Mouse (Mus musculus) heart, embryonic 11.5 days (tissue): ENCODE results near the gene AC140267.1. TPM values are rescaled to one million over a fixed set of nuclear protein-coding genes. Genes with fewer than 3 reads are reported as not detected.

Experiments used
- ATAC-seq: fragments of 200-750 bp; cut with Nextera tagmentation; replicated peaks from 2 replicates; pipeline ENCODE4 v1.8.0; 2017; ENCODE audit warnings: moderate library complexity; ENCODE audit not compliant: insufficient number of reproducible peaks, low FRiP score, low TSS enrichment
- H3K27ac ChIP-seq: fragments of 300-500 bp; sonication (generic); 2 replicates; pipeline ENCODE4 v1.5.1; 2014; ENCODE audit warnings: mild to moderate bottlenecking, low read depth, low read length
- H3K27me3 ChIP-seq: fragments of 300-500 bp; sonication (generic); 2 replicates; pipeline ENCODE4 v1.6.1; 2014; ENCODE audit warnings: mild to moderate bottlenecking, low read length, mixed read lengths; ENCODE audit not compliant: control insufficient read depth, insufficient read depth
- H3K36me3 ChIP-seq: fragments of 300-500 bp; sonication (generic); 2 replicates; pipeline ENCODE4 v1.6.1; 2014; ENCODE audit warnings: mild to moderate bottlenecking, low read length, moderate library complexity, mixed read lengths; ENCODE audit not compliant: control insufficient read depth, insufficient read depth
- H3K4me1 ChIP-seq: fragments of 300-500 bp; sonication (generic); 2 replicates; pipeline ENCODE4 v1.6.1; 2014; ENCODE audit warnings: low read length; ENCODE audit not compliant: control insufficient read depth, insufficient read depth
- H3K4me2 ChIP-seq: fragments of 300-500 bp; sonication (generic); 2 replicates; pipeline ENCODE4 v1.6.1; 2014; ENCODE audit warnings: mild to moderate bottlenecking, moderate library complexity
- H3K4me3 ChIP-seq: fragments of 300-500 bp; sonication (generic); 2 replicates; pipeline ENCODE4 v1.5.1; 2014; ENCODE audit warnings: low read depth, low read length
- H3K9ac ChIP-seq: fragments of 300-500 bp; sonication (generic); 2 replicates; pipeline ENCODE4 v1.6.1; 2014; ENCODE audit warnings: mild to moderate bottlenecking, low read depth, low read length, moderate library complexity
- H3K9me3 ChIP-seq: fragments of 300-500 bp; sonication (generic); replicated peaks from 2 replicates; pipeline ENCODE4 v1.6.1; 2016; ENCODE audit warnings: low read length; ENCODE audit not compliant: control insufficient read depth
- WGBS: fragments of 180-500 bp; shearing (Covaris S2); extraction: QIAGEN DNeasy Blood & Tissue Kit; methylation state at CpG from one replicate; pipeline ENCODE4 v1.1.7; 2014; ENCODE audit not compliant: insufficient replicate concordance; 5-methylcytosine and 5-hydroxymethylcytosine counted together
- polyA plus RNA-seq: library from polyadenylated mRNA; unstranded; fragments of >200 nt; fragmentation: Nextera tagmentation; extraction: Ambion mirVana; gene quantifications from 2 replicates; pipeline ENCODE4 v1.2.1, GENCODE M21; 2014

Gene AC140267.1
- polyA plus RNA-seq, 1 experiment from 2014 or later, result not detected

DNA sequence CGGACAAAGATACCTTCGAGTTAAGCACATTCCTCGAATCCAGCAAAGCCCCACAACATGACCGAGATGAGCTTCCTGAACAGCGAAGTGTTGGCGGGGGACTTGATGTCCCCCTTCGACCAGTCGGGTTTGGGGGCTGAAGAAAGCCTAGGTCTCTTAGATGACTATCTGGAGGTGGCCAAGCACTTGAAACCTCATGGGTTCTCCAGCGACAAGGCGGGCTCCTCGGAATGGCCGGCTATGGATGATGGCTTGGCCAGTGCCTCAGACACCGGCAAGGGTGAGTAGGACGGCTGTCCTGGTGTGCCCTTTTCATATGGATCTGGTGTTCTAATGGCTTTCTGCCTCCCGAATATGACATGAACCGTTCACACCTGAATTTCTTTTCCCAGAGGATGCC lies 20.6 kb downstream of the AC140267.1 start:
- H3K9ac ChIP-seq, result peak overlapping the region; percentile 100
- ATAC-seq, result no peak
- peak overlapping the region; percentile 98 for H3K4me3 ChIP-seq
- peaks cover 14% of the 10 kb centered on the region for H3K36me3 ChIP-seq
- no peaks in the 10 kb centered on the region for H3K9me3 ChIP-seq
- H3K4me1 ChIP-seq, result peaks cover 27% of the 10 kb centered on the region
- 9% methylated on average over 16 of the region's 16 CpGs for WGBS
- H3K27me3 ChIP-seq, result no peaks in the 10 kb centered on the region
- H3K27ac ChIP-seq, result peak overlapping the region; percentile 99
- H3K4me2 ChIP-seq, result peak overlapping the region; percentile 84

DNA sequence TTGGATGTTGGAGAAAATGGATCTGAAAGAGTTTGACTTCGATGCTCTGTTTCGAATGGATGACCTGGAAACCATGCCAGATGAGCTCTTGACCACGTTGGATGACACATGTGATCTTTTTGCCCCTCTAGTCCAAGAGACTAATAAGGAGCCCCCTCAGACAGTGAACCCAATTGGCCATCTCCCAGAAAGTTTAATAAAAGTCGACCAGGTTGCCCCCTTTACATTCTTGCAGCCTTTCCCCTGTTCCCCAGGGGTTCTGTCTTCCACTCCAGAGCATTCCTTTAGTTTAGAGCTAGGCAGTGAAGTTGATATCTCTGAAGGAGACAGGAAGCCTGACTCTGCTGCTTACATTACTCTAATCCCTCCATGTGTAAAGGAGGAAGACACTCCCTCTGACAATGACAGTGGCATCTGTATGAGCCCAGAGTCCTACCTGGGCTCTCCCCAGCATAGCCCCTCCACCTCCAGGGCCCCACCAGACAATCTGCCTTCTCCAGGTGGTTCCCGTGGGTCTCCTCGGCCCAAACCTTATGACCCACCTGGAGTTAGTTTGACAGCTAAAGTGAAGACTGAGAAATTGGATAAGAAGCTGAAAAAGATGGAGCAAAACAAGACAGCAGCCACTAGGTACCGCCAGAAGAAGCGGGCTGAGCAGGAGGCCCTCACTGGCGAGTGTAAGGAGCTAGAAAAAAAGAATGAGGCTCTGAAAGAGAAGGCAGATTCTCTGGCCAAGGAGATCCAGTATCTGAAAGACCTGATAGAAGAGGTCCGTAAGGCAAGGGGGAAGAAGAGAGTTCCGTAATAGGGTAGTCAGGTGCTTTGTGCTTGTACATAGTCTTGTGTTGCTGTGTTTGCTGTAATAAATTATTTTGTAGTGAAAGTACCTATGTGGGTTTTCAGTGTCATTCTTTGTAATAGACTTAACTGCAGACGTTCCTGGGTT lies 21.3 kb downstream of the AC140267.1 start:
- Histone ChIP-seq H3K27ac (peak overlapping the region; percentile 99), H3K36me3 (peaks cover 14% of the 10 kb centered on the region), H3K9me3 (no peaks in the 10 kb centered on the region), H3K4me2 (peak overlapping the region; percentile 84), H3K4me3 (peak overlapping the region; percentile 98), H3K4me1 (peaks cover 21% of the 10 kb centered on the region), H3K27me3 (no peaks in the 10 kb centered on the region), H3K9ac (peak overlapping the region; percentile 100)
- 66% methylated on average over 12 of the region's 12 CpGs for WGBS
- ATAC-seq, result no peak

DNA sequence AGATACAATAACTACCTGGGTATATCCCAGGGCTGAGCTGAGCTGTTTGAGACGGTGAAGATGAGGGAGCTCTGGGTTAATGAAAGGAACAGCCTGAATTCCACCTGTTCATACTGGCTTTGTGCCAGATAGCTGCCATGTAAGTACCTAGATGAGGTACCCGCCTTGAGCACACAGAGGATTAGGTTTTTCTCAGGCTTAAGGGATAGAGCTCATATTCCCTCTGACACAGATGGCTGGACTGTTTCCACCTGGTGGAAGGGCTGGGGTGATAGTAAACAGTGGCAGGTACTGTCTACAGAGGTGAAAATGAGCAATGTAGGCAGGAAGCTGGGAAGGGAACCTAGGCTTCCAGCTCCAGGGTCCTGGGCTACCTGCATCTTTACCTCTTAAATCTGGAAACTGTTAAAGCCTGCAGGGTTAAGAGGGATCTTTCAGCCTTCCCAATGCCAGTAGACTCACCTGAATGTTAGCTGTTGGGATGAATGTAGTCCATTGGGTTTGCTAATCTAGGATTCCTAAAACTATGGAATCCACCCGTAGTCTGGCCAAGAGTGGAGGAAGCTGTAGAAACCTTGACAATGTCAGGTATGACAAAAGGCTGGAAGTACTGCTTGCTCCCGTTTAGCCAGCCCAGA lies 22.1 kb downstream of the AC140267.1 start:
- peak overlapping the region; percentile 98 for H3K4me3 ChIP-seq
- peaks cover 21% of the 10 kb centered on the region for H3K4me1 ChIP-seq
- ATAC-seq, result no peak
- H3K9me3 ChIP-seq, result no peaks in the 10 kb centered on the region
- peak overlapping the region; percentile 99 for H3K27ac ChIP-seq
- no peaks in the 10 kb centered on the region for H3K27me3 ChIP-seq
- peaks cover 14% of the 10 kb centered on the region for H3K36me3 ChIP-seq
- H3K4me2 ChIP-seq, result peak overlapping the region; percentile 84
- 37% methylated on average over 4 of the region's 4 CpGs for WGBS
- peak overlapping the region; percentile 58 for H3K9ac ChIP-seq

- Histone ChIP-seq H3K36me3 (peaks cover 14% of the 10 kb centered on the region), H3K9ac (peak overlapping the region; percentile 50), H3K4me1 (peaks cover 29% of the 10 kb centered on the region), H3K27me3 (no peaks in the 10 kb centered on the region), H3K4me3 (peak overlapping the region; percentile 22), H3K27ac (peak overlapping the region; percentile 82), H3K4me2 (peak overlapping the region; percentile 84), H3K9me3 (no peaks in the 10 kb centered on the region)
- WGBS, result 54% methylated on average over 11 of the region's 11 CpGs
- peak; percentile 47; the same call in 1 of the 2 replicates for ATAC-seq
Measured at GRCm38 (mm10) chr15:80258240-80259170, 22.9 kb downstream of the AC140267.1 start.

- Histone ChIP-seq H3K27me3 (no peaks in the 10 kb centered on the region), H3K9ac (no peak overlapping the region), H3K27ac (no peak overlapping the region), H3K9me3 (no peaks in the 10 kb centered on the region), H3K36me3 (peaks cover 14% of the 10 kb centered on the region), H3K4me2 (no peak overlapping the region), H3K4me1 (peaks cover 24% of the 10 kb centered on the region), H3K4me3 (no peak overlapping the region)
- ATAC-seq, result no peak
- WGBS, result 80% methylated on average over 8 of the region's 8 CpGs
Measured at GRCm38 (mm10) chr15:80259406-80260045, 23.9 kb downstream of the AC140267.1 start.

GRCm38 (mm10) chr15:80260677-80261076 lies 25.0 kb downstream of the AC140267.1 start:
- no peak for ATAC-seq
- H3K9me3 ChIP-seq, result no peaks in the 10 kb centered on the region
- no peaks in the 10 kb centered on the region for H3K27me3 ChIP-seq
- peaks cover 14% of the 10 kb centered on the region for H3K36me3 ChIP-seq
- peaks cover 24% of the 10 kb centered on the region for H3K4me1 ChIP-seq
- no peak overlapping the region for H3K4me3 ChIP-seq
- H3K27ac ChIP-seq, result no peak overlapping the region
- no peak overlapping the region for H3K9ac ChIP-seq
- 12% methylated on average over 3 of the region's 3 CpGs for WGBS
- H3K4me2 ChIP-seq, result no peak overlapping the region

GRCm38 (mm10) chr15:80261100-80261499 lies 25.5 kb downstream of the AC140267.1 start:
- Histone ChIP-seq H3K4me3 (no peak overlapping the region), H3K4me2 (no peak overlapping the region), H3K27ac (no peak overlapping the region), H3K9ac (no peak overlapping the region), H3K4me1 (peaks cover 24% of the 10 kb centered on the region), H3K27me3 (no peaks in the 10 kb centered on the region), H3K36me3 (peaks cover 14% of the 10 kb centered on the region), H3K9me3 (no peaks in the 10 kb centered on the region)
- 79% methylated on average over 7 of the region's 7 CpGs for WGBS
- ATAC-seq, result no peak
